Mouse (Mus musculus) CH12.LX (cell line): Measurements from ENCODE around the gene Arl1. TPM values are rescaled to one million over a fixed set of nuclear protein-coding genes. Genes with fewer than 3 reads are reported as not detected.

Experiments used
- DNase-seq: peaks from one replicate; pipeline ENCODE4 v3.0.0-alpha.2; 2013; ENCODE audit errors: extremely low read depth
- H3K27ac ChIP-seq: 2 replicates; pipeline ENCODE4 v1.5.1; 2012; ENCODE audit warnings: low read depth, mild to moderate bottlenecking, control low read depth, moderate library complexity; ENCODE audit not compliant: insufficient read depth
- H3K27me3 ChIP-seq: replicated peaks from 2 replicates; pipeline ENCODE3; 2012; ENCODE audit warnings: inconsistent platforms
- H3K36me3 ChIP-seq, 2 experiments: replicated peaks in 1 of 2; 2 replicates each; pipeline versions ENCODE3 to v1.6.1; 2012; ENCODE audit warnings: inconsistent platforms in 1 of 2, low read length in 1 of 2, mild to moderate bottlenecking in 1 of 2, mixed read lengths in 1 of 2, moderate library complexity in 1 of 2; ENCODE audit not compliant: control insufficient read depth in 1 of 2, insufficient read depth in 1 of 2
- H3K4me1 ChIP-seq, 2 experiments: 2 replicates each; pipeline ENCODE4 v1.6.1; 2012; ENCODE audit warnings: inconsistent platforms in 1 of 2, moderate library complexity in 1 of 2; ENCODE audit not compliant: insufficient read depth in 2 of 2, control insufficient read depth in 1 of 2
- H3K4me2 ChIP-seq: 2 replicates; pipeline ENCODE4 v1.6.1; 2012; ENCODE audit warnings: low read depth, mild to moderate bottlenecking, control low read depth; ENCODE audit not compliant: poor library complexity, insufficient read depth, severe bottlenecking
- H3K4me3 ChIP-seq, 3 experiments: fragments of 150-350 bp in 1 of 3; sonication (generic) in 1 of 3; replicated peaks in 1 of 3; 2 replicates each; pipeline versions ENCODE3 to v1.5.1; 2011 to 2012; ENCODE audit warnings: low read depth in 2 of 3, low read length in 2 of 3, mild to moderate bottlenecking in 2 of 3, moderate library complexity in 2 of 3, control low read depth in 1 of 3, improper control_type of control experiment in 1 of 3, inconsistent platforms in 1 of 3, mixed read lengths in 1 of 3; ENCODE audit not compliant: poor library complexity in 1 of 3
- H3K79me2 ChIP-seq: replicated peaks from 2 replicates; pipeline ENCODE4 v1.6.1; 2012; ENCODE audit warnings: mild to moderate bottlenecking, moderate library complexity; ENCODE audit not compliant: control insufficient read depth, poor library complexity, insufficient read depth, severe bottlenecking; ENCODE audit errors: extremely low read depth
- H3K9ac ChIP-seq: 2 replicates; pipeline ENCODE4 v1.6.1; 2012; ENCODE audit warnings: low read depth, mild to moderate bottlenecking, control low read depth, moderate library complexity; ENCODE audit not compliant: insufficient read depth
- H3K9me3 ChIP-seq: replicated peaks from 2 replicates; pipeline ENCODE3; 2012; ENCODE audit warnings: low read length, inconsistent platforms, mixed read lengths
- BHLHE40 ChIP-seq: IDR thresholded peaks from 2 replicates; pipeline ENCODE4 v1.6.1; 2011; ENCODE audit warnings: mild to moderate bottlenecking, low read depth, low read length, improper control_type of control experiment
- CHD1 ChIP-seq: IDR thresholded peaks from 2 replicates; pipeline ENCODE4 v1.6.1; 2012; ENCODE audit warnings: low read depth, low read length, improper control_type of control experiment, inconsistent platforms
- EP300 ChIP-seq: IDR thresholded peaks from 2 replicates; pipeline ENCODE4 v1.6.1; 2011; ENCODE audit warnings: low read length, improper control_type of control experiment
- HCFC1 ChIP-seq: IDR thresholded peaks from 2 replicates; pipeline ENCODE4 v1.6.1; 2012; ENCODE audit warnings: low read depth, mild to moderate bottlenecking, inconsistent platforms, low read length, improper control_type of control experiment
- MAX ChIP-seq: IDR thresholded peaks from 2 replicates; pipeline ENCODE4 v1.6.1; 2011; ENCODE audit warnings: low read length, improper control_type of control experiment
- TBP ChIP-seq: conservative IDR thresholded peaks from 2 replicates; pipeline ENCODE4 v1.6.1; 2011; ENCODE audit warnings: low read depth, low read length, improper control_type of control experiment
- TCF12 ChIP-seq: IDR thresholded peaks from 2 replicates; pipeline ENCODE4 v1.6.1; 2014; ENCODE audit warnings: low read depth, mild to moderate bottlenecking, inconsistent platforms, low read length, improper control_type of control experiment
- UBTF ChIP-seq: IDR thresholded peaks from 2 replicates; pipeline ENCODE4 v1.6.1; 2012; ENCODE audit warnings: low read depth, mild to moderate bottlenecking, inconsistent platforms, low read length, improper control_type of control experiment, moderate library complexity
- USF1 ChIP-seq: IDR thresholded peaks from 2 replicates; pipeline ENCODE4 v1.6.1; 2014; ENCODE audit warnings: low read depth, mild to moderate bottlenecking, inconsistent platforms, low read length, improper control_type of control experiment
- ZC3H11A ChIP-seq: IDR thresholded peaks from 2 replicates; pipeline ENCODE4 v1.6.1; 2012; ENCODE audit warnings: low read depth, mild to moderate bottlenecking, inconsistent platforms, low read length, improper control_type of control experiment
- dilution Hi-C: fragments of 300-500 bp; cut with MboI; formaldehyde crosslinking; loops from 2 replicates; pipeline ENCODE4 v1.14.3; 2020; ENCODE audit warnings: low sequenced_read_pairs; ENCODE audit not compliant: extremely low pct_unique_long_range_greater_than_20kb, extremely low pct_ligation_motif_present
- in situ Hi-C: fragments of 300-500 bp; cut with MboI; formaldehyde crosslinking; loops from 3 replicates; pipeline ENCODE4 v1.14.3; 2019; ENCODE audit warnings: low sequenced_read_pairs, low pct_ligation_motif_present, low pct_unique_long_range_greater_than_20kb, mixed read lengths
- polyA plus RNA-seq: library from polyadenylated mRNA; unstranded; fragments of >175 nt; gene quantifications from 2 replicates; pipeline ENCODE4 v1.2.1, GENCODE M21; 2012; ENCODE audit warnings: low read depth; ENCODE audit not compliant: insufficient read length
- total RNA-seq, 2 experiments: library from RNA; depleted of rRNA; stranded (reverse); fragments of 300-350 nt in 1 of 2; fragments of >200 nt in 1 of 2; gene quantifications; 2 replicates each; pipeline ENCODE4 v1.2.3; 2012 to 2014

Arl1 gene
- total and polyA plus RNA-seq, 3 experiments: 48.9 to 143 (median 94.0) TPM

GRCm38 (mm10) chr10:88793671-88794070, 63.0 kb downstream of the Arl1 start:
- no peak overlapping the region for H3K4me3 ChIP-seq
- H3K36me3 ChIP-seq: peaks cover 67 to 91% of the 10 kb centered on the region in 2 experiments
- dilution Hi-C loops (no loop called here), in situ Hi-C loops (no loop called here)
- H3K27ac ChIP-seq: no peak overlapping the region
- TF ChIP-seq UBTF (no peak), HCFC1 (no peak), TCF12 (no peak), BHLHE40 (no peak), MAX (no peak), TBP (no peak), CHD1 (no peak), ZC3H11A (no peak), USF1 (no peak), EP300 (no peak)
- no peaks in the 10 kb centered on the region for H3K9me3 ChIP-seq
- H3K79me2 ChIP-seq: no peaks in the 10 kb centered on the region; the same call in 1 of the 2 replicates
- no peak overlapping the region for H3K4me2 ChIP-seq
- no peak overlapping the region for H3K9ac ChIP-seq
- DNase-seq: no peak
- no peaks in the 10 kb centered on the region for H3K4me1 ChIP-seq
- H3K27me3 ChIP-seq: no peaks in the 10 kb centered on the region

Other genes with a start within 250 kb of the Arl1 start
- gene Chpt1, start 226.8 kb upstream of the Arl1 start, total RNA-seq (2012; rRNA removed): 8.0 and 8.1 TPM in 2 replicates
- gene Chpt1, start 226.8 kb upstream of the Arl1 start, total RNA-seq (2014; rRNA removed): 8.1 and 10.0 TPM in 2 replicates
- gene Chpt1, start 226.8 kb upstream of the Arl1 start, polyA plus RNA-seq: 8.7 and 10.1 TPM in 2 replicates
- not detected in 2 replicates for gene Mybpc1, start 125.7 kb upstream of the Arl1 start, total RNA-seq (2012; rRNA removed)
- not detected in 2 replicates for gene Mybpc1, start 125.7 kb upstream of the Arl1 start, total RNA-seq (2014; rRNA removed)
- not detected in 2 replicates for gene Mybpc1, start 125.7 kb upstream of the Arl1 start, polyA plus RNA-seq
- gene Spic, start 45.8 kb upstream of the Arl1 start, total RNA-seq (2012; rRNA removed): 0.08 and 0.13 TPM in 2 replicates
- gene Spic, start 45.8 kb upstream of the Arl1 start, total RNA-seq (2014; rRNA removed): 0.97 and 1.2 TPM in 2 replicates
- 1.1 and 1.3 TPM in 2 replicates for gene Spic, start 45.8 kb upstream of the Arl1 start, polyA plus RNA-seq
- gene Utp20, start 95.9 kb downstream of the Arl1 start, total RNA-seq (2012; rRNA removed): 40.1 and 58.4 TPM in 2 replicates
- gene Utp20, start 95.9 kb downstream of the Arl1 start, total RNA-seq (2014; rRNA removed): 43.0 and 44.6 TPM in 2 replicates
- gene Utp20, start 95.9 kb downstream of the Arl1 start, polyA plus RNA-seq: 60.4 and 70.4 TPM in 2 replicates
- gene Slc5a8, start 155.1 kb downstream of the Arl1 start, total RNA-seq (2012; rRNA removed): 1.0 and 1.5 TPM in 2 replicates
- gene Slc5a8, start 155.1 kb downstream of the Arl1 start, total RNA-seq (2014; rRNA removed): 0.16 and 0.31 TPM in 2 replicates
- 0.14 and 0.23 TPM in 2 replicates for gene Slc5a8, start 155.1 kb downstream of the Arl1 start, polyA plus RNA-seq